Mouse (Mus musculus) liver, embryonic 16.5 days (tissue): ENCODE measurements around the gene Ankrd31. TPM values are rescaled to one million over a fixed set of nuclear protein-coding genes. Genes with fewer than 3 reads are reported as not detected.

Source experiments
- ATAC-seq: fragments of 200-750 bp; cut with Nextera tagmentation; 2 replicates; pipeline ENCODE4 v1.8.0; 2017; ENCODE audit warnings: low read depth, mild to moderate bottlenecking, moderate number of reproducible peaks, moderate library complexity
- H3K27ac ChIP-seq: fragments of 300-500 bp; sonication (generic); 2 replicates; pipeline ENCODE4 v1.5.1; 2014; ENCODE audit warnings: mild to moderate bottlenecking, low read length
- H3K27me3 ChIP-seq: fragments of 300-500 bp; sonication (generic); 2 replicates; pipeline ENCODE4 v1.6.1; 2014; ENCODE audit warnings: low read depth, low read length, mixed read lengths; ENCODE audit not compliant: control insufficient read depth, insufficient read depth
- H3K36me3 ChIP-seq: fragments of 300-500 bp; sonication (generic); 2 replicates; pipeline ENCODE4 v1.6.1; 2014; ENCODE audit warnings: mild to moderate bottlenecking; ENCODE audit not compliant: control insufficient read depth, insufficient read depth
- H3K4me1 ChIP-seq: fragments of 300-500 bp; sonication (generic); 2 replicates; pipeline ENCODE4 v1.6.1; 2014; ENCODE audit warnings: low read depth, low read length, mixed read lengths; ENCODE audit not compliant: control insufficient read depth
- H3K4me2 ChIP-seq: fragments of 300-500 bp; sonication (generic); 2 replicates; pipeline ENCODE4 v1.6.1; 2014; ENCODE audit warnings: low read depth, low read length, mixed read lengths
- H3K4me3 ChIP-seq: fragments of 300-500 bp; sonication (generic); 2 replicates; pipeline ENCODE4 v1.5.1; 2014; ENCODE audit warnings: low read depth, mild to moderate bottlenecking, low read length
- H3K9ac ChIP-seq: fragments of 300-500 bp; sonication (generic); 2 replicates; pipeline ENCODE4 v1.6.1; 2014; ENCODE audit warnings: low read depth, low read length
- H3K9me3 ChIP-seq: fragments of 300-500 bp; sonication (generic); replicated peaks from 2 replicates; pipeline ENCODE4 v1.6.1; 2016; ENCODE audit warnings: low read length; ENCODE audit not compliant: control insufficient read depth
- WGBS: fragments of 180-500 bp; shearing (Covaris S2); extraction: QIAGEN DNeasy Blood & Tissue Kit; methylation state at CpG from one replicate; pipeline ENCODE4 v1.1.7; 2014; ENCODE audit not compliant: insufficient replicate concordance; 5-methylcytosine and 5-hydroxymethylcytosine counted together
- polyA plus RNA-seq: library from polyadenylated mRNA; unstranded; fragments of >200 nt; fragmentation: Nextera tagmentation; extraction: Ambion mirVana; gene quantifications from 2 replicates; pipeline ENCODE4 v1.2.1, GENCODE M21; 2015

The Ankrd31 gene
- polyA plus RNA-seq, 1 experiment from 2014 or later = 0.02 TPM

- Histone ChIP-seq H3K9ac (no peak overlapping the region), H3K27ac (no peak overlapping the region), H3K4me1 (no peaks in the 10 kb centered on the region), H3K9me3 (no peaks in the 10 kb centered on the region), H3K36me3 (no peaks in the 10 kb centered on the region), H3K4me3 (no peak overlapping the region), H3K4me2 (no peak overlapping the region), H3K27me3 (no peaks in the 10 kb centered on the region)
- 35% methylated on average over 2 of the region's 2 CpGs for WGBS
- ATAC-seq = no peak
These were observed 49.4 kb downstream of the Ankrd31 start for GRCm38 (mm10) chr13:96797500-96797899.

DNA sequence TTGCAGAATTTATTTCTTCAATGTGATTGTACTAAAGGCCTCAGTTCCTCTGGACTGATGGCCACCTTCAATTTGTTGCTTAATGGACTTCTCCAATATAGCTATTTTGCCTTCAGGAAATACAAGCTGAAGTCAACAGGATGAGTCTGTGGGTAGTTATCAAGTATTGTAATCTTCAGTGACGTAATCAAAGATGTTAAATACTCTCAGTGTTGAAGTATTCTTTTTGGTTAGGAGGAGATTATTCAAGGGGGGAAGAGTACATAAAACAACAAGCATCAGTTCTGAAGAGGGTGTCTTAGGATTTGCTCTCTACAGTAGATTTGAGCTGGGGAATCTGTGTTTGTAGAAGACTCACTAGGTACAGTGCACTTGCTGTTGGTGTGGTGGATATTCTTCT is 101.7 kb downstream of the Ankrd31 start:
- no peaks in the 10 kb centered on the region for H3K9me3 ChIP-seq
- H3K27me3 ChIP-seq = peaks cover 2% of the 10 kb centered on the region
- no peak overlapping the region for H3K27ac ChIP-seq
- WGBS = 46% methylated on average over 1 of the region's 1 CpGs
- H3K36me3 ChIP-seq = no peaks in the 10 kb centered on the region
- no peak overlapping the region for H3K9ac ChIP-seq
- no peak overlapping the region for H3K4me2 ChIP-seq
- no peaks in the 10 kb centered on the region for H3K4me1 ChIP-seq
- H3K4me3 ChIP-seq = no peak overlapping the region
- no peak for ATAC-seq

DNA sequence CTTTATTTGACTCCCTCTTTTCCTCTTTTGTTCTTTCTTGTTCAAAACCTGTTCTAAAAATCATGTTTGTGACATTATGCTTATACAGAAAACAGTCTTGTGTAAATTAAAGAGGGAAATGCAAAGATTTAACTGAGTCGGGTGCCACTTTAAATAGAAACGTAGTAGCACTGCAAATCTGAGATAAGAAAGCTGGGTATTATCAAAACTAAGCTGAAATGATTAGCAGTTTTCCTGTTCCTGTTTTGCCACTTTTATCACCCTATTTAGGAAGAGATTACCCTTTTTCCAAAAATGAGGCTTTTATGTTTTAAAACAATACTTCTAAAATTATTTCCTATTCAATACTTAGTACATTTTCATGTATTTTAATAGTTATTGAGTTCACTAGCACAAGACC is 104.1 kb downstream of the Ankrd31 start:
- Histone ChIP-seq H3K4me2 (no peak overlapping the region), H3K4me3 (no peak overlapping the region), H3K27me3 (peaks cover 2% of the 10 kb centered on the region), H3K9me3 (no peaks in the 10 kb centered on the region), H3K27ac (no peak overlapping the region), H3K9ac (no peak overlapping the region), H3K4me1 (no peaks in the 10 kb centered on the region), H3K36me3 (no peaks in the 10 kb centered on the region)
- no peak for ATAC-seq
- WGBS = 8% methylated on average over 2 of the region's 2 CpGs

- Histone ChIP-seq H3K27me3 (peaks cover 2% of the 10 kb centered on the region), H3K9ac (no peak overlapping the region), H3K4me3 (no peak overlapping the region), H3K9me3 (no peaks in the 10 kb centered on the region), H3K27ac (no peak overlapping the region), H3K4me2 (no peak overlapping the region), H3K36me3 (no peaks in the 10 kb centered on the region), H3K4me1 (no peaks in the 10 kb centered on the region)
- 19% methylated on average over 1 of the region's 1 CpGs for WGBS
- no peak for ATAC-seq
These were observed 105.2 kb downstream of the Ankrd31 start for GRCm38 (mm10) chr13:96853256-96853655.

DNA sequence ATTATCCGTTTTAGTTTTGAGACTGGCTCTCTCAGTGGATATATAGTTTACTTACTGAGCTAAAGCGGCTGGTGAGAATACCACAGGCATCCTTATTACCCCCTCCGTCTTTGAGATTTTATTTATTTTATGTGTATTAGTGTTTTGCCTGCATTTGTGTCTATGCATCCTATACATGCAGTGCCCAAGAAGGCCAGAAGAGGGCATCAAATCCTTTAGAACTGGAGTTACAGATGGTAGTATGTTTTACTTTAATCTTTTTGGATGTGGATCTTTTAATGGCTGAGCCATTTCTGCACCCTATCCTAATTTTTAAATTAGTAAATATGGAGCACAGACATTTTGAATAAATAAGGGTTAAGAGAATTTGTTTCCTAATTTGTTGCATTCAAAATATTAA is 107.1 kb downstream of the Ankrd31 start:
- H3K4me3 ChIP-seq = no peak overlapping the region
- no peak overlapping the region for H3K27ac ChIP-seq
- no peak overlapping the region for H3K4me2 ChIP-seq
- WGBS = 15% methylated on average over 3 of the region's 3 CpGs
- ATAC-seq = no peak
- no peak overlapping the region for H3K9ac ChIP-seq
- no peaks in the 10 kb centered on the region for H3K36me3 ChIP-seq
- peaks cover 2% of the 10 kb centered on the region for H3K27me3 ChIP-seq
- no peaks in the 10 kb centered on the region for H3K4me1 ChIP-seq
- H3K9me3 ChIP-seq = no peaks in the 10 kb centered on the region

- no peaks in the 10 kb centered on the region for H3K27me3 ChIP-seq
- no peak overlapping the region for H3K4me3 ChIP-seq
- H3K4me1 ChIP-seq = no peaks in the 10 kb centered on the region
- WGBS = 86% methylated on average over 3 of the region's 3 CpGs
- H3K36me3 ChIP-seq = no peaks in the 10 kb centered on the region
- ATAC-seq = no peak
- no peak overlapping the region for H3K4me2 ChIP-seq
- no peaks in the 10 kb centered on the region for H3K9me3 ChIP-seq
- H3K9ac ChIP-seq = no peak overlapping the region
- H3K27ac ChIP-seq = no peak overlapping the region
These were observed 111.1 kb downstream of the Ankrd31 start for GRCm38 (mm10) chr13:96859161-96859560.

DNA sequence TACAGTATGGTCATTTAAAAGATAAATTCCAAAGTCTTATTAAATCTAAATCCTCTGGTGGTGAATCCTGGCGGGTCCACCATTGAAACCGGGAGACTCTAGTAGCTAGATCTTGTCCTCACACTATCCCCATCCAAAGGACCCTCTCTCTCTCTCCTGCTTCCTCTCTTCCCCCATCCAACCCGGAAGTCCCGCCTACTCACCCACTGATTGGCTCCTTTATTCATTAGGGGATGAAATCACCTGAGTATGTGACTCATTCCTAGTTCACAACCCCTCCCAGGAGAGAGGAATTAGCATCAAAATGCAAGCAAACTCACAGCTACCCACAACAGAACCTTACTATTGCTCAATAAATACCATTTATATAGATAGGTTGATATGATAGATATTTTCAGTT is 122.7 kb downstream of the Ankrd31 start:
- no peak overlapping the region for H3K4me3 ChIP-seq
- H3K4me1 ChIP-seq = no peaks in the 10 kb centered on the region
- H3K9ac ChIP-seq = no peak overlapping the region
- no peak overlapping the region for H3K27ac ChIP-seq
- no peaks in the 10 kb centered on the region for H3K9me3 ChIP-seq
- no peak overlapping the region for H3K4me2 ChIP-seq
- WGBS = 53% methylated on average over 4 of the region's 4 CpGs
- ATAC-seq = no peak
- H3K36me3 ChIP-seq = no peaks in the 10 kb centered on the region
- H3K27me3 ChIP-seq = no peaks in the 10 kb centered on the region

DNA sequence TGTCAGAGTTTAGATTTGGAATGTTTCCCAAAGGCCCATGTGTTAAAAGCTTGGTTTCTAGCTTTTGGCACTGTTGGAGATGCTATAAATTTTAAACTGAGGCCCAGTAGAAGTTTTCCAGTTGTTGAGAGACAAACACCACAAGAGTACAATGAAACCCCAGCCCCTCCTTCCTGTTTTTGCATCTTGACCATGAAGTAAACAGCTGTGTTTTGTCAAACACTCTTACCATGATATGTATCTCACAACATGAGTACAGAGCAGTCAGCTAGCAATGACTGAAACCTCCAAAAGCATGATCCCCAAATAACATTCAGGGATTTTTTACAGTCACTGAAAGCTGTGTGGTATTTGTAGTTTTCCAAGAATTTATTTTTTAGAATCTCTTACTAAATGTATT is 126.0 kb downstream of the Ankrd31 start:
- ATAC-seq = no peak
- H3K27me3 ChIP-seq = no peaks in the 10 kb centered on the region
- no peak overlapping the region for H3K4me2 ChIP-seq
- H3K36me3 ChIP-seq = no peaks in the 10 kb centered on the region
- H3K4me3 ChIP-seq = no peak overlapping the region
- no peaks in the 10 kb centered on the region for H3K4me1 ChIP-seq
- H3K9me3 ChIP-seq = no peaks in the 10 kb centered on the region
- no peak overlapping the region for H3K27ac ChIP-seq
- no peak overlapping the region for H3K9ac ChIP-seq

DNA sequence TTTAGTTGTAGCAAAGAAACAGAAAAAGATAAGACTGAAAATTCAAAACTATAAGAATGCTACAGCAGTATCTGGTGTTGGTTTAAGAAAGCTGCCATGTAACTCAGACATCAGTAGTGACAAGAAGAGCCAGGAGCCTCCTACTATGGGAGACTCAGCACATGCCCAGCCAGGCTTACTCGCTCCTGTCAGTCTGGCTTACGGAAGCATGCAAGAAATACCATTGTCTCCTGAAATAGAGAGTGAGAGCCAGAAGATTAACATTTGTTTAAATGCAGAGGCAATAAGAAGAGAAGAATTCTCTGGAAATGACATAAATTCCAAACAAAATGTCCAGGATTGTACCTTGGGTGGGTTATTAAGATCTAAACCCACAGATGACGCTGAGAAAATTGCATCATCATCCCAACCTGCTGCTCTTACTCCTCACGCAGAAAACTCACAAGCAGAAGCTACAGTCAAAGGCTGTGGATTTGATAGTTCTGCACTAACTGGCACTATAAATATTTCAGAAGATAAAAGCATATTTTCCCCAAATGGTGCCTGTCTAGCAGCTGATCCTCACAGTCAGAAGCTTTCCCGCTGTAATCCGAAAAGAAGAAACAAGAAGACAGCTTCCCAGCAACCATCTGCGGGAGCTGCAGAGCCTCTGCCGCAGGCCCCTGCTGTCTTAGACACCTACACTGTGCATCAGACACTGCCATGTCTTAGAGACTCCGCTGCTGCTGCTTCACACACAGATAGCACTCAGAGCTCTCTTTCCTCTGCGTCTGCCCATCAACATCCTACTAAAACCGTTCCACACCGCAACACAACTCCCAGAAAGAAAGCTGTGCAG is 130.4 kb downstream of the Ankrd31 start:
- H3K4me2 ChIP-seq = no peak overlapping the region
- no peak overlapping the region for H3K9ac ChIP-seq
- no peaks in the 10 kb centered on the region for H3K36me3 ChIP-seq
- H3K9me3 ChIP-seq = no peaks in the 10 kb centered on the region
- no peak overlapping the region for H3K27ac ChIP-seq
- no peaks in the 10 kb centered on the region for H3K4me1 ChIP-seq
- no peak overlapping the region for H3K4me3 ChIP-seq
- 72% methylated on average over 12 of the region's 12 CpGs for WGBS
- no peak for ATAC-seq
- no peaks in the 10 kb centered on the region for H3K27me3 ChIP-seq
